Mouse (Mus musculus) CD4-positive, CD25-positive, alpha-beta regulatory T cell, adult 4 months (primary cell): Measurements from ENCODE around the gene Tmem208. TPM values are rescaled to one million over a fixed set of nuclear protein-coding genes. Genes with fewer than 3 reads are reported as not detected.

Experiments
- ATAC-seq: one replicate; pipeline ENCODE4 v1.8.0; 2017
- polyA plus RNA-seq, 2 experiments: library from polyadenylated mRNA; unstranded; fragments of 100-300 nt; shearing (Covaris generic); gene quantifications; one replicate each; pipeline ENCODE4 v1.2.1; 2017

Tmem208 gene
- polyA plus RNA-seq, 2 experiments from 2014 or later = 149 to 160 TPM

DNA sequence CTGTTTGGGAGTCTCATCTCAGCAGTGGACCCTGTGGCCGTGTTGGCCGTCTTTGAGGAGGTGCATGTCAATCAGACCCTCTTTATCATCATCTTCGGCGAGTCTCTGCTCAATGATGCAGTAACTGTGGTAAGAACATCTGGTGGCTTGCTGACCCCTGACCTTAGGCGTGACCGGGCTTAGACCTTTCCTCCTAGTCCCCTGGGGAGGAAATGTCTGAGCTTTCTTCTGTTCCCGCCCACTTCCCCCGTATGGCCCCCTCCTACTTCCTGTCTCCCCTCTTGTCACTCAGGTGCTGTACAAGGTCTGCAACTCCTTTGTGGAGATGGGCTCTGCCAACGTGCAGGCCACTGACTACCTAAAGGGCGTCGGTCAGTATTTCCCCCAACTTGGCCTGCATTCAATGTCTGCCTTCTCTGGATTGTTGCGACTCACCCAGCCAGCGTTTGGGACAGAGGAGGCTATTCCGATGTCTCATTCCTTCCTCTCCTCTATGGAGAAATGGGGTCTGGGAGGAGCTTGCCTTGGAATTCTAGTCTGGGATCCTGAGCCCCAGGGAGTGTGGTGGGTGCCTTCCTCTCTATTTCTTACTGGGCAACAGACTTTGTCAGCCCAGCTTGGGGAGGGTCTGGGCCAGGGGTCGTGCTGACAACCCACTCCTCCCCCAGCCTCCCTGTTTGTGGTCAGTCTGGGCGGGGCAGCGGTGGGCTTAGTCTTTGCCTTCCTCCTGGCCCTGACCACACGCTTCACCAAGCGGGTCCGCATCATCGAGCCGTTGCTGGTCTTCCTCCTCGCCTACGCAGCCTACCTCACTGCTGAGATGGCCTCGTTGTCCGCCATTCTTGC lies 29.2 kb downstream of the Tmem208 start:
- no peak for ATAC-seq

DNA sequence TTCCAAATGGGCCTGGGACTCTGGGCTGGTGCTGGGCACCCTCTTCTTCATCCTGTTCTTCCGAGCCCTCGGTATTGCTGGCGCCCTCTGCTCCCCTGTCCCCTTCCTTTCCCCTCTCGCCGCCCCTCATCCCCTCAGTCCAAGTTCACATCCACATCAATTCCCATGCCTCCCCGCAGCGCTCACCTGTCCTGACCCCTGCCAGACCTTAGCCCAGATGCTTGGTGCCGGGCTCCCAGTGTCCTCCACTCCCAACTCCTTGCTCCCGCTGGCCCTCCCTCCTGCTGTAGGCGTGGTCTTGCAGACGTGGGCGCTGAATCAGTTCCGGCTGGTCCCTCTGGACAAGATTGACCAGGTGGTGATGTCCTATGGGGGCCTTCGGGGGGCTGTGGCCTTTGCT lies 30.5 kb downstream of the Tmem208 start:
- no peak for ATAC-seq

DNA sequence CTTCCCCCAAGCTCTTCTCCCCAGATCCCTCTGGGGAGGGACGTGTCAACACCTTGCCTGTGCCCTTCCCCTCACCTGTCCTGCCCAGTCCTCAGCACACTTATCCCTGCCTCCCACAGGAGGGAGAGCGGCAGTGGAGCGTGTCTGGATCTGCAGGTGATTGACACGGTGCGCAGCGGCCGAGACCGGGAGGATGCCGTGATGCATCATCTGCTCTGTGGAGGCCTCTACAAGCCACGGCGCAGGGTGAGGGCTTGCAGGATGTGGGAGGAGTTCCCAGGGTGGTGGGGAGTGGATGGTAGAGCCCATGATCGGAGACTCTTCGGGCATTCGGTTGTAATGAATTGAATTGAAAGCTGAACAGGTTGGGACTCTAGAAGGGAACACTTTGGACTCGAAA lies 33.1 kb downstream of the Tmem208 start:
- ATAC-seq = no peak

DNA sequence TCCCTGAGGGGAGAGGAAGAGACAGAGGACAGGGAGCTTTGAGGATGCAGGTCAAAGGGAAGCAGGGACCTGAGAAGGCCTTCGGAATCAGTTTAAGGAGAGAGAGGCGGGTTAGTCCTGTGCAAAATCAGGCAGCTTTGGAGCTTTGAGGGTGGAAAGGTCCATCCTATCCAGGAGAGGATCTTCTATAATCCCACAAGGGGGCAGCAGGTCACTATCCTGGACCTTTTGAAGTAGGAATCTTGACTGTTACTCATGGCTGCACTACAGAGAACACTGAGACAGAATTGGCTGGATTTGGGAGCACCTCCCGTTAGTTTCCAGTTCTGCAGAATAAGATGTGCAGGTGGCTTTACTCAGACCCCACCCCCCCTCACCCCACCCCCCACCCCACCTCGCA lies 33.5 kb downstream of the Tmem208 start:
- no peak for ATAC-seq

DNA sequence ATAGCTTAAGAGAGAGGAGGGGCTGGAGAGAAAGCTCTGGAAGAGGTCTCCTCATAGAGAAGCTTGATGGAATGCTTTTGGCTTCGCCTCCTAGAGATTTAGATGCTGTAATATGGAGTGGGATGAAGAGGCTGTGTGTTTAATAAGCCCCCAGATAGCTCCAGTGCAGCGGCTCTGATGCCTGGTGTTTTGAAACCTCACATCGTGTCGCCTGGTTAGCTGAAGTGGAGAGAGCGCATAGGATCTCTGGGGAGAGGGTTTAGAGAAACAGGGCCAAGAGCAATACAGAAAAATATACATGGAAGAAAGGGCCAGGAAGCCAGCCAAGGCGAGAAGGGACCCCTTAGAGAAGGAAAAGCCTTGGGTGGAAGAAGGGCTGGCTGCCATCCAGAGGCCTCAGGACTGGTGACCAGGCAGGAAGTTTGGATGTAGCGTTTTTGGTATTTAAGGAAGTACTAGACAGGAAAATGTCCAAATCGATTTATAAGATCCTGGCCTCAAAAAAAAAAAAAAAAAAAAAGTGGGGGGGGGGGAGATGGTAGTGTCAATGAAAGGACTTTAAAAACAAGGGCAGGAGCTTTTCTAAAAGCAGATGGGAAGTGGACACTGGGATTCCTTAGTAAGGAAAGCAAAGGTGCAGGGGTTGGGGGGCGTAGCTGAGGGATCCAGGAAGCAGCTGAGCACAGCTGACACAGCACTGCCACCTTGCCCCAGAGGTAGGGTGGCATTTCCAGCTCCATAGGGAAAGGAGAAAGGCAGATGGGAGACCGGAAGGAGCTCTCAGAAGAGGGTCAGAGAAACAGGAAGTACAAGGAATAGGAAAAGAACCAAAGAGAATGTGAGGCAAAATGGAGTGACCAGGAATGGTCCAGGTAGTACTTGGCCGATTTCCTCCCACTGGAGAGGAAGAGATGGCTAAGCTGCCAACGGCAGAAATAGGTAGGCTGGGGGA lies 35.9 kb downstream of the Tmem208 start:
- ATAC-seq = no peak

DNA sequence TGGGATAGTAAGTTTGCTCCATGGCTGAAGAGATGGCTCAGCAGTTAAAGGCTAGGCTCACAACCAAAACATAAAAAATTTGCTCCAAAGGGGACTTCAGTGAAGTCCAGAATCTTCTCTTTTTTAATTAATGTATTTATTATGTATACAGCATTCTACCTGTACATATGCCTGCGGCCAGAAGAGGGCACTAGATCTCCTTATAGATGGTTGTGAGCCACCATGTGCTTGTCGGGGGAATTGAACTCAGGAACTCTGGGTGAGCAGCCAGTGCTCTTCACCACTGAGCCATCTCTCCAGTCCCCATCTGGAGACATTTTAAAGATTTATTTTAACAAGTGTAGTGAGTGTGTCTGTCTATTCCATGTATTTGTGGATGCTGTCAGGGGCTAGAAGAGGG lies 41.0 kb downstream of the Tmem208 start:
- ATAC-seq = no peak

DNA sequence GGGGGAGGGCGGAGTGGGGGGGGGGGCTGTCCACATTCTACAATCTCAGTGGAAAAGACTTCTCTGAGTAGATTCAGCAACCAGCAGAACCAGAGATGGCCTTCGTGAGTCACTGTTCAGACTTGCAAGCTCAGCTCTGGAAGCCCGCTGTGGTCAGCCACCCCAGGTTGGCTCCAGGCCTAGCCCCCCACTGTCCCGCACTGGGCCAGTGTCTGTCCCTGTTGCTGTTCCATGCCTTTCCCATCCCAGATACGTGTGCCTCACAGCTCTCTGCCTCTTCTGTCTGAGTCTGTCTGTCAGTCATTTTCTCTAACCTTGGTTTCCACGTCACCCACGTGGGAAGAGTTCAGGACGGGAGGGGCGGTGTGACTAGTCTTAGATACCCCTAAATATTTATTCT lies 46.3 kb downstream of the Tmem208 start:
- ATAC-seq = no peak

DNA sequence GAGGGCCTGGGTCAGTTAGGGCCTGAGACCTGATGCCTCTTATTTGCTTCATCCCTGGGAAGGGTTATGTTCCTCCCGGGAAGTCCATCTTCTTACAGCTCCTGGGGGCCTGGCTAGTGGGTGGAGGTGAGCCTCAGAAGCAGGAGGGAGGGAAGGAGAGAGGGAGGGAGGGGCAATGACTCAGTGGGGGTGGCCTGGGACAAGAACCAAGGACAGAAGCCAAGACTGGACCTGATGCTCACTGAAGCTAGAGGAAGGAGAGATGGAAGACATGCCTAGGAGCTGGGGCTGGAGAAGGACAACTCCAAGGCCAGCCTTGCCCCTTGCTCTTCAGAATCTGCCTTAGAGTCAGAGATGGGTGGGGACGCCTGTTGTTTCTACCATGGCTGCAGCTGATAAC lies 46.9 kb downstream of the Tmem208 start, which contains the start of gene Plekhg4:
Gene Plekhg4 (plus strand): TSS at position 243 of the 400 bp plus-strand sequence.
- ATAC-seq = no peak

DNA sequence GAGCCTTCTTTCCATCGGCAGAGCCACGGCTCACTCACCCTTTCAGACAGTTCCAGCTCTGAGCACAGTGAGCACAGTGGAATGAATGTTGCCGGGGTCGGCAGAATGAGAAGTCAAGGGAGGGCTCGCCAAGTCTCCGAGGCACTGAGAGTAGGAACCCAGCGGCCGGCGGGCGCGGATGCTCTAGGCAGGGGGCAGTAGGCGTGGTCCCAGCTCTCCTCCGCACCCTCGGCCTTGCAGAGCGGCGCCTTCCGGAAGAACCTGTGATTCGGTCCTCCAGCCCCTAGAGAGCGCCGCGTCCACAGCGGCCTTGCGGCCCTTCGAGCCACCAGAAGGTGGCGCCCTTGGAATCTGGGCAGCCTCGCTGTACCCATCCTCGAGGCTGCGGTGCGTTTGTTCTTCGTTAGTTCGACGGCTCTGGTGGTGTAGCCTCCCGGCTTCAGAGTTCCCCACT lies 48.4 kb downstream of the Tmem208 start:
- ATAC-seq = no peak

DNA sequence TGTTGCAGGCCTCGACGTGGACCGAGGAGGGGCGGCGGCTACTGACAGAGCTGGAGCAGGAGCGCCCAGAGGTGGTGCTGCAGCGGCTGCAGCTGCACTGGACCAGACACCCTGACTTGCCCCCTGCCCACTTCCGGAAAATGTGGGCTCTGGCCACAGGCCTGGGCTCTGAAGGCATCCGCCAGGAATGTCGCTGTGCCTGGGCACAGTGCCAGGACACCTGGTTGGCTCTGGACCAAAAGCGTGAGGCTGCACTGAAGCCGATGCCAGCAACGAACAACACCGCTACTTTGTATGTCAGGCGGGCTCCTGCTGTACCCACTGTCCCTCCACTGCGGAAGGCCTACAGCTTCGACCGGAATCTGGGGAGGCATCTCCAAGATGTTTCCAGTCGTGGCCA lies 52.5 kb downstream of the Tmem208 start:
- no peak for ATAC-seq

DNA sequence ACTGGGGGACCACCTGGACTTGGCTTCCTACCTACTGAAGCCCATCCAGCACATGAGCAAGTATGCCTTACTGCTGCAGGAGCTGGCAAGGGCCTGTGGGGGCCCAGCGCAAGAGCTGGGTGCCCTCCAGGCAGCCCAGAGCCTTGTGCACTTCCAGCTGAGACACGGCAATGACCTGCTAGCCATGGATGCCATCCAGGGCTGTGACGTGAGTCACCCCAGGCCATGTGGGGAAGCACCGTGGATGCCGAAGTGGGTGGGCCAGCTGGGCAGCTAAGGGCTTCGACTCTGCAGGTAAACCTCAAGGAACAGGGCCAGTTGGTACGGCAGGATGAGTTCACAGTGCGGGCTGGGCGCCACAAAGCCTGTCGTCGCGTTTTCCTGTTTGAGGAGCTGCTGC lies 54.2 kb downstream of the Tmem208 start:
- ATAC-seq = no peak

DNA sequence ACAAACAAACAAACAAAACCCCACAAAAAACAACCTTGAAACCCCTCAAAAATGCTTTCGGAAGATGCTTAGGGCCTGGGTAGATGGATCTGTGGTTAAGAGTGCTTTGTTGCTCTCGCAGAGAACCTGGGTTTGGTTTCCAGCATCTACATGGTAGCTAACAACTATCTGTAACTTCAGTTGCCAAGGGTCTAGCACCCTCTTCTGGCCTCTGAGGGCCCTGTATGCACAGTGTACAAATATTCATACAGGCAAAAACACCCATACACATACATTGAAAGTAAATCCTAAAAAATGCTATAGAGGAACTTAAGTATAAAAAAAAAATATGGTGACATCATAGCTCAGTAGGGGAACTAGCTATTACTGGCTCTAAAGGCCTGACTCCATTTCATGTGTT lies 57.9 kb downstream of the Tmem208 start:
- no peak for ATAC-seq

Other genes starting within 250 kb of the Tmem208 start
- gene Ces3b, start 242.6 kb upstream of the Tmem208 start, polyA plus RNA-seq = not detected
- under 1 TPM in 1 of 2 experiments, not detected in 1; 0.13 TPM for gene Ces4a, start 194.6 kb upstream of the Tmem208 start, polyA plus RNA-seq
- gene Cbfb, start 155.7 kb upstream of the Tmem208 start, polyA plus RNA-seq = 10 to 100 TPM; 26.7 to 40.6 TPM
- gene D230025D16Rik, start 101.2 kb upstream of the Tmem208 start, polyA plus RNA-seq = 10 to 100 TPM; 13.9 to 14.2 TPM
- under 1 TPM; 0.33 to 0.47 TPM for gene B3gnt9, start 71.2 kb upstream of the Tmem208 start, polyA plus RNA-seq
- 10 to 100 TPM; 58.1 to 76.0 TPM for gene Tradd, start 61.7 kb upstream of the Tmem208 start, polyA plus RNA-seq
- 10 to 100 TPM; 16.5 to 27.6 TPM for gene Fbxl8, start 61.7 kb upstream of the Tmem208 start, polyA plus RNA-seq
- gene Hsf4, start 56.6 kb upstream of the Tmem208 start, polyA plus RNA-seq = under 1 TPM; 0.26 to 0.39 TPM
- under 1 TPM in 1 of 2 experiments, not detected in 1; 0.15 TPM for gene Nol3, start 50.2 kb upstream of the Tmem208 start, polyA plus RNA-seq
- 1 to 10 TPM in 1 of 2 experiments, under 1 TPM in 1; 0.90 to 2.6 TPM for gene 4931428F04Rik, start 36.5 kb upstream of the Tmem208 start, polyA plus RNA-seq
- gene Exoc3l, start 30.3 kb upstream of the Tmem208 start, polyA plus RNA-seq = 1 to 10 TPM in 1 of 2 experiments, not detected in 1; 1.1 TPM
- 10 to 100 TPM; 44.5 to 56.2 TPM for gene E2f4, start 28.7 kb upstream of the Tmem208 start, polyA plus RNA-seq
- 10 to 100 TPM in 1 of 2 experiments, 1 to 10 TPM in 1; 7.4 to 13.5 TPM for gene Elmo3, start 20.8 kb upstream of the Tmem208 start, polyA plus RNA-seq
- 1 to 10 TPM; 1.7 to 6.2 TPM for gene Lrrc29, start 76 bp upstream of the Tmem208 start, polyA plus RNA-seq
- 1 to 10 TPM; 2.3 to 5.3 TPM for gene Fhod1, start 21.6 kb downstream of the Tmem208 start, polyA plus RNA-seq
- under 1 TPM in 1 of 2 experiments, not detected in 1; 0.16 TPM for gene Slc9a5, start 22.5 kb downstream of the Tmem208 start, polyA plus RNA-seq
- gene Plekhg4, start 46.9 kb downstream of the Tmem208 start, polyA plus RNA-seq = not detected
- not detected for gene Kctd19, start 87.1 kb downstream of the Tmem208 start, polyA plus RNA-seq
- gene Lrrc36, start 87.2 kb downstream of the Tmem208 start, polyA plus RNA-seq = not detected
- 1 to 10 TPM; 1.2 to 1.4 TPM for gene Tppp3, start 145.2 kb downstream of the Tmem208 start, polyA plus RNA-seq
- 1 to 10 TPM in 1 of 2 experiments, under 1 TPM in 1; 0.97 to 1.5 TPM for gene Zdhhc1, start 170.5 kb downstream of the Tmem208 start, polyA plus RNA-seq
- not detected for gene Hsd11b2, start 192.4 kb downstream of the Tmem208 start, polyA plus RNA-seq
- gene Atp6v0d1, start 239.7 kb downstream of the Tmem208 start, polyA plus RNA-seq = 10 to 100 TPM; 33.7 to 36.8 TPM